Mouse (Mus musculus) skeletal muscle tissue, adult 2 months (tissue): Measurements from ENCODE around the gene Grb14.

ENCODE experiments used
- DNase-seq: peaks from one replicate; pipeline ENCODE4 v3.0.0-alpha.2; 2012; ENCODE audit warnings: low read depth, low spot score

The Grb14 gene

GRCm38 (mm10) chr2:65024887-65025286 lies at the start of gene Grb14:
TSS of gene Grb14 (minus strand) at chr2:65024987.
- no peak for DNase-seq

- DNase-seq = no peak
These were observed 47.4 kb upstream of the Grb14 start for GRCm38 (mm10) chr2:65072205-65072604.

- DNase-seq = no peak
These were observed 29.0 kb upstream of the Grb14 start for GRCm38 (mm10) chr2:65053764-65054163.

- no peak for DNase-seq
These were observed 27.6 kb upstream of the Grb14 start for GRCm38 (mm10) chr2:65052191-65053012.

- no peak for DNase-seq
These were observed 26.0 kb upstream of the Grb14 start for GRCm38 (mm10) chr2:65050776-65051175.

- no peak for DNase-seq
These were observed 23.6 kb upstream of the Grb14 start for GRCm38 (mm10) chr2:65048234-65049017.

GRCm38 (mm10) chr2:65038164-65038563 lies 13.4 kb upstream of the Grb14 start:
- DNase-seq = no peak

GRCm38 (mm10) chr2:65037546-65037945 lies 12.8 kb upstream of the Grb14 start:
- DNase-seq = no peak

GRCm38 (mm10) chr2:65022363-65023240 lies 2.2 kb downstream of the Grb14 start:
- DNase-seq = peak; percentile 25

- DNase-seq = no peak
These were observed 3.0 kb downstream of the Grb14 start for GRCm38 (mm10) chr2:65021691-65022362.

GRCm38 (mm10) chr2:65017375-65017774 lies 7.4 kb downstream of the Grb14 start:
- DNase-seq = no peak

GRCm38 (mm10) chr2:65014552-65014951 lies 10.2 kb downstream of the Grb14 start:
- no peak for DNase-seq

GRCm38 (mm10) chr2:65010105-65010504 lies 14.7 kb downstream of the Grb14 start:
- DNase-seq = no peak

GRCm38 (mm10) chr2:65007396-65007795 lies 17.4 kb downstream of the Grb14 start:
- DNase-seq = peak; percentile 31

- DNase-seq = no peak
These were observed 19.7 kb downstream of the Grb14 start for GRCm38 (mm10) chr2:65005044-65005443.

GRCm38 (mm10) chr2:65003433-65003832 lies 21.4 kb downstream of the Grb14 start:
- DNase-seq = no peak

- no peak for DNase-seq
These were observed 22.2 kb downstream of the Grb14 start for GRCm38 (mm10) chr2:65002631-65003030.

- no peak for DNase-seq
These were observed 29.7 kb downstream of the Grb14 start for GRCm38 (mm10) chr2:64995048-64995447.

GRCm38 (mm10) chr2:64989426-64990187 lies 35.2 kb downstream of the Grb14 start:
- no peak for DNase-seq

- DNase-seq = peak; percentile 28
These were observed 37.0 kb downstream of the Grb14 start for GRCm38 (mm10) chr2:64987782-64988181.
